Mouse (Mus musculus) spleen, adult 2 months (tissue): Measurements from ENCODE around the gene Schip1.

Experiments used
- CTCF ChIP-seq: fragments of 200-500 bp; IDR thresholded peaks from 2 replicates; pipeline ENCODE4 v1.5.1; 2011; ENCODE audit warnings: mild to moderate bottlenecking, inconsistent platforms; ENCODE audit not compliant: insufficient read depth, insufficient read length, insufficient replicate concordance; ENCODE audit errors: extremely low read depth
- POLR2A ChIP-seq: fragments of 200-500 bp; IDR thresholded peaks from 2 replicates; pipeline ENCODE4 v1.6.1; 2011; ENCODE audit warnings: low read depth, low read length, inconsistent platforms

- no peak for TF ChIP-seq CTCF
- TF ChIP-seq POLR2A, result no peak
Measured at GRCm38 (mm10) chr3:68610011-68610410, 545.4 kb downstream of the Schip1 start.
